Mouse (Mus musculus): ENCODE data around the gene Slc39a3.
A peak's percentile ranks its signal among the peaks of the same experiment; 100 is the strongest.
"Not testable (repeated sequence)": the region's sequence is repeated elsewhere in the genome, so short reads cannot be mapped to it uniquely, and the experiment has no call there.

Gene Slc39a3

GRCm38 (mm10) chr10:81036988-81037580, at the start of gene Slc39a3:
TSS of gene Slc39a3 (minus strand) at chr10:81037426.
- DNase-seq (ENCODE audit: low spot score) = peak; percentile 100

- no peak for DNase-seq (ENCODE audit: low spot score)
Observed at GRCm38 (mm10) chr10:81087021-81087420, 49.8 kb upstream of the Slc39a3 start.

GRCm38 (mm10) chr10:81082168-81082960, 45.1 kb upstream of the Slc39a3 start:
- DNase-seq (ENCODE audit: low spot score) = peak; percentile 83

DNA sequence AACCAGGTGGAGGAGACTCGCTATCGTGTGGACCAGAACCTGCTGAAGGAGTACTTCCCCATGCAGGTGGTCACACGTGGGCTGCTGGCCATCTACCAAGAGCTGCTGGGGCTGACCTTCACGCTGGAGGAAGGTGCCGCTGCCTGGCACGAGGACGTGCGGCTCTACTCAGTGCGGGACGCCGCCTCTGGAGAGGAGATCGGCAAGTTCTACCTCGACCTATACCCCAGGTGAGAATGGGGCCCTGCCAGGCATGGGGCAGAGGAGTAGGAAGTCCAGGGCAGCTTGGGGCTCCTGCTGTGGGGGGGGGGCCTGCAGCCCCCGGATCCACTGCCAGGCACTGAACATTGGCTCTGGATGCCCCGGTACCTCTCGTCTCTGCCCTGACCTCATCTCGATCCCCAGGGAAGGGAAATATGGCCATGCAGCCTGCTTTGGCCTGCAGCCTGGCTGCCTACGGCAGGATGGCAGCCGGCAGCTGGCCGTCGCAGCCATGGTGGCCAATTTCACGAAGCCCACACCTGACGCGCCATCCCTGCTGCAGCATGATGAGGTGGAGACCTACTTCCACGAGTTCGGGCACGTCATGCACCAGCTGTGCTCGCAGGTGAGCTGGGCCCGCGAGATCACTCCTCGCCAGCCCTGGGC, 42.9 kb upstream of the Slc39a3 start:
- no peak for DNase-seq (ENCODE audit: low spot score)

DNA sequence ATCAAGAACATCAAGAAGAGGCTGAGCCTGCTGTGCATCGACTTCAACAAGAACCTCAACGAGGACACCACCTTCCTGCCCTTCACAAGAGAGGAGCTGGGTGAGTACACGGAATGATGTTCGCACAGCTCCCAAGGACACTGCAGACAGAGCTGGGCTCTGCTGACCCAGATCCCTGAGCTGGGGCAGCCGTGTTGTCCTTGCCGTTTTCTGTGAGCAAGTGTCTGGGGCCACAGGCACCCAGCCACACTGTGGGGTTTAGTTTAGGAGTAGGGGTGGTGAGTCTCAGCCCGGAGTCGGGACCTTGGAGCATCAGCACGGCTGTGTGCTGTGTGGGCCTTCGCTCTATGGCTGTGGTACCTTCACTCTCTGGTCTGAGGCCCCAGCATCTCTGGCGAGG, 40.7 kb upstream of the Slc39a3 start:
- DNase-seq (ENCODE audit: low spot score) = no peak

DNA sequence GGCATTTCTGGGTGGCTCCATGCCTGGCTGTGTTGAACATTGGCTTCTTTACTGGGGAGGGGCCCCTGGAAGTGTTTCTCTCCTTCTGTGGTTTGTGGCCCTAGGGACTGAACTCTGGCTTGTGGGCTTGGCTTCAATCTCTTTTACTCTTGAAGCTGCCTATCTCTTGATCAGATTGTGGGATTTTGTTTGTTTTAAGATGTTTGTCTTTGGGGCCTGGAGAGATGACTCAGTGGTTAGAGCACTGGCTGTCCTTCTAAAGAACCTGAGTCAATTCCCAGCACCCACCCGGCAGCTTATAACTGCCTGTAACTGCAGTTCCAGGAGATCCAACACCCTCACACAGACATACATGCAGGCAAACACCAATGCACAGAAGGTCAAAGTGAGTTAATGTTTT, 39.1 kb upstream of the Slc39a3 start:
- no peak for DNase-seq (ENCODE audit: low spot score)

- DNase-seq (ENCODE audit: low spot score) = no peak
Observed at GRCm38 (mm10) chr10:81075734-81076133, 38.5 kb upstream of the Slc39a3 start.

GRCm38 (mm10) chr10:81073464-81073863, 36.2 kb upstream of the Slc39a3 start:
- DNase-seq (ENCODE audit: low spot score) = peak; percentile 16

- no peak for DNase-seq (ENCODE audit: low spot score)
Observed at GRCm38 (mm10) chr10:81072290-81072689, 35.1 kb upstream of the Slc39a3 start.

- peak; percentile 100 for DNase-seq (ENCODE audit: low spot score)
Observed at GRCm38 (mm10) chr10:81069836-81070235, 32.6 kb upstream of the Slc39a3 start, which contains the start of gene Thop1. TSS of gene Thop1 (plus strand) at chr10:81070035.

- DNase-seq (ENCODE audit: low spot score) = no peak
Observed at GRCm38 (mm10) chr10:81068706-81069105, 31.5 kb upstream of the Slc39a3 start.

- not testable (repeated sequence) for DNase-seq (ENCODE audit: low spot score)
Observed at GRCm38 (mm10) chr10:81064519-81064918, 27.3 kb upstream of the Slc39a3 start.

DNA sequence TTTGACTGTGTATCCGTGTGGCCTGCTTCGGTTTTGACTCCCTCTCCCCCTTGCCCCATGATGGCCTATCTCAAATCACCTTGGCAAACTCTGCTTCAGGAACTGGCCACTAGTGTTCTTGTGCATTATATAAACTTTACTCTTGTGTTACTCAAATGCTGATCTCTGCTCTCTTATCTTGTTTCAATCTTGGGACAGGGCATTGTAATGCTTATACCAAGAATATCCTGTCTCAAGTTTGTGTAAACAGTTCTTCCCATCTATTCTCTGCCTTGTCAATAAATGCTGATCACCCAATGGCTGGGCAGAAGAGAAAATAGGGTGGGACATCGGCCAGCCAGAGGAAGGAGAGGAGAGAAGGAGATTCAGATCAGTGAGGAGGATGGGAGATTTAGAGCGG, 25.5 kb upstream of the Slc39a3 start:
- DNase-seq (ENCODE audit: low spot score) = no peak

- DNase-seq (ENCODE audit: low spot score) = peak; percentile 100
Observed at GRCm38 (mm10) chr10:81059603-81060543, 22.6 kb upstream of the Slc39a3 start, which contains the start of gene Sgta. TSS of gene Sgta (minus strand) at chr10:81060181.

DNA sequence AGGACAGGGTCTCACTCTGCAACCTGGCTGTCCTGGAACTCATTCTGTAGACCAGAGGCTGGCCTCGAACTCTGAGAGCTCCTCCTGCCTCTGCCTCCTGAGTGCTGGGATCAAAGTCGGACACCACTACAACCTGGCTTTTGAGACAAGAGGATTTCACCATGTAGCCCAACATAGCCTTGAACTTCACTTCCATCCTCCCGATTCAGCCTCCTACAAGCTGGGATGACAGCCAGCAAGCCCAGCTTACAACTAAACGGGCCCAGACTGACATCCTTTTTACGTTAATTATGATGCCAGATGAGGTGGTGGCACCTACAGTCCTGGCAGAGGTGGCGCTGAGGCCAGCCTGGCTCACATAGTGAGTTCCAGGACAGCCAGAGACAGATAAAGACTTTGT, 21.7 kb upstream of the Slc39a3 start:
- DNase-seq (ENCODE audit: low spot score) = no peak

- DNase-seq (ENCODE audit: low spot score) = no peak
Observed at GRCm38 (mm10) chr10:81057406-81058130, 20.3 kb upstream of the Slc39a3 start.

DNA sequence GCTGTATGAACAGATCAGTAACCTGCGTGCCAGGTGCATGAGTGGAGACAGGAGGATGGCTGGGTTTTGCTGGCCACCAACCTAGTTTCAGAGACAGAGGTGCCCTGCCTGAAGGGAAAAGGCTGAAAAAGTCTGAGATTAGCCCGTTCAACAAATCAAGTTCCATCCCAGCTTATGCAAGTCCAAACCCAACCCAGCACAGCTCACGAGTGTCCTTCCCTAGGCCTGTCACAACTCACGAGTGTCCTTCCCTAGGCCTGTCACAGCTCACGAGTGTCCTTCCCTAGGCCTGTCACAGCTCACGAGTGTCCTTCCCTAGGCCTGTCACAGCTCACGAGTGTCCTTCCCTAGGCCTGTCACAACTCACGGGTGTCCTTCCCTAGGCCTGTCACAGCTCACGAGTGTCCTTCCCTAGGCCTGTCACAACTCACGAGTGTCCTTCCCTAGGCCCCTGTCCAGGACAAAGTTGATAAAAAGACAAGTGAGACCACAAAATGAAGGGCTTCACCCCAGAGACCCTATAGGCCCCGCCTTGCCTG, 18.6 kb upstream of the Slc39a3 start:
- DNase-seq (ENCODE audit: low spot score) = not testable (repeated sequence)

- DNase-seq (ENCODE audit: low spot score) = no peak
Observed at GRCm38 (mm10) chr10:81055169-81055568, 17.9 kb upstream of the Slc39a3 start.

GRCm38 (mm10) chr10:81052577-81052976, 15.4 kb upstream of the Slc39a3 start:
- no peak for DNase-seq (ENCODE audit: low spot score)

- DNase-seq (ENCODE audit: low spot score) = no peak
Observed at GRCm38 (mm10) chr10:81051133-81051532, 13.9 kb upstream of the Slc39a3 start.

DNA sequence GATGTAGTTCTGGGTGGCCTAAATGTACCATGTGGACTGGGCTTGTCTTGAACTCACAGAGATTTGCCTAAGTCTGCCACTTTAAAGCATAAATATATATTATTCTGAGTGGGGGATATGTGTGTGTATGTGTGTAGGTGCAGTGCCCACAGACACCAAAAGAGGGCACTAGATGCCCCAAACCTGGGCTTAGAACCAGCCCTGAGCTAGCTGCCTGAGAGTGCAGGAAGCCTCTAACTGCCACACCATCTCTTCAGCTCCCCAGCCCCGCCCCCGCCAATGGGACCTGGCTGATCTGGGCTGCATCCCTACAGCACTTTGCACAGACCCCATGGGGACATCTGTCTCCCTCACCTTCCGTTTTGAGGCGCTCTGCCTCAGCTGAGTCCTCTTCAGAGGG, 13.4 kb upstream of the Slc39a3 start:
- peak; percentile 51 for DNase-seq (ENCODE audit: low spot score)

Measured in embryo, embryonic 10.5 days (tissue).